Mouse (Mus musculus) ES-Bruce4 (cell line): ENCODE measurements at regions not wholly inside any gene's neighbourhood (a gene's known extent, or its start where the extent isn't known, plus 50 kb on each side); places are given as distances from the start of the nearest gene placed in this dataset.

ENCODE experiments used
- H3K27ac ChIP-seq: 2 replicates; pipeline ENCODE4 v1.5.1; 2012; ENCODE audit warnings: low read length, inconsistent platforms; ENCODE audit not compliant: insufficient read depth
- H3K27me3 ChIP-seq: 2 replicates; pipeline ENCODE4 v1.6.1; 2012; ENCODE audit warnings: mild to moderate bottlenecking, low read length, inconsistent platforms; ENCODE audit not compliant: control insufficient read depth, poor library complexity, insufficient read depth, severe bottlenecking
- H3K36me3 ChIP-seq: 2 replicates; pipeline ENCODE4 v1.6.1; 2012; ENCODE audit warnings: inconsistent platforms, mild to moderate bottlenecking, low read length, moderate library complexity; ENCODE audit not compliant: control insufficient read depth, poor library complexity, insufficient read depth, severe bottlenecking
- H3K4me1 ChIP-seq: one replicate; pipeline ENCODE4 v1.8.1; 2011; ENCODE audit warnings: low read length; ENCODE audit not compliant: control insufficient read depth, insufficient read depth
- H3K4me3 ChIP-seq: 2 replicates; pipeline ENCODE4 v1.5.1; 2011; ENCODE audit warnings: low read depth, mild to moderate bottlenecking, low read length
- H3K9ac ChIP-seq: 2 replicates; pipeline ENCODE4 v1.6.1; 2012; ENCODE audit warnings: low read depth, mild to moderate bottlenecking, inconsistent platforms; ENCODE audit not compliant: poor library complexity, severe bottlenecking
- H3K9me3 ChIP-seq: replicated peaks from 2 replicates; pipeline ENCODE4 v1.6.1; 2012; ENCODE audit warnings: mild to moderate bottlenecking, low read length, inconsistent platforms; ENCODE audit not compliant: control insufficient read depth, poor library complexity, insufficient read depth, severe bottlenecking
- CTCF ChIP-seq: IDR thresholded peaks from one replicate; pipeline ENCODE4 v1.8.1; 2011; ENCODE audit warnings: low read depth, low read length
- EP300 ChIP-seq: IDR thresholded peaks from 2 replicates; pipeline ENCODE4 v1.6.1; 2011; ENCODE audit warnings: low read depth, low read length; ENCODE audit not compliant: insufficient read depth
- POLR2A ChIP-seq: IDR thresholded peaks from one replicate; pipeline ENCODE4 v1.8.1; 2011; ENCODE audit warnings: low read length; ENCODE audit not compliant: insufficient read depth

DNA sequence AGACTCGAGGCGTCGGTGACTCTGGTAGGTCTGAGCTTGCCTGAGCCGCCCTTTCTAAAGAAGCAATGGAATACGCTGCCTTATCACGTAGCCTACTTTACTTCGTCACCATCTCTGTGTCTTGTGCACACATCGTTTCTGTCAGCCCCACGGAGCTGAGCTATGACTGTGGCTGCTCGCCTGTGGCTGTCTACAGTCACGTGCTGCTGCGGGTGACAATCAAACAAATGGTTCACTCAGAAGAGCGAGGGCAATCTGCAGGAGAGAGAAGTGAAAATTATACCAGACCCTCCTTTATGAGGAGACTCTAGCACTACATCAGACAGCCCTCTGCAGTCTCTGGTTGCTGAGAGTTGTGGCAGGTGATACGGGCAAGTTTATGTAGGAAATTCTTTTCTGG, 76.0 kb upstream of the Tlk1 start:
- H3K36me3 ChIP-seq, result no peaks in the 10 kb centered on the region
- no peak overlapping the region for H3K4me3 ChIP-seq
- no peak overlapping the region for H3K27ac ChIP-seq
- TF ChIP-seq CTCF (no peak), POLR2A (no peak), EP300 (no peak)
- H3K9me3 ChIP-seq, result no peaks in the 10 kb centered on the region; the same call in 1 of the 2 replicates
- no peaks in the 10 kb centered on the region for H3K4me1 ChIP-seq
- no peak overlapping the region for H3K9ac ChIP-seq
- no peaks in the 10 kb centered on the region for H3K27me3 ChIP-seq

DNA sequence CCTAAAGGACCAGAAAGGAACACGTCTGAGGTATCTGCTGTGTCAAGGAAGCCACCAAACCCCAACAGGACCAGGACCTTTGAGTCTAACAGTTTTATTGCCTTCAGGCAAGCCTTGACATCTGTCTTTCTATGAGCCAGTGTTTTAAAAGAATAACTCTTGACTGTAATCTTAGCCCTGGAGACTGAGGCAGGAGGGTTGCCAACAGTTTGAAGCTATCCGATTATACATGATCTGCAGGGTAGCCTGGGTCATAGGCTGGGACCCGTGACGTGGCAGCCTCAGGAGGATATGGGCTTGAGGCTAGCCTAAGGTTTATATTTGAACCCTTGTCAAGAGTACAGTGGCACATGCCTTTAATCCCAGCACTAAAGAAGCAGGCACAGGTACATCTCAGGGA, 73.5 kb upstream of the Tlk1 start:
- TF ChIP-seq EP300 (no peak), CTCF (no peak), POLR2A (no peak)
- Histone ChIP-seq H3K4me1 (no peaks in the 10 kb centered on the region), H3K27me3 (no peaks in the 10 kb centered on the region), H3K27ac (no peak overlapping the region), H3K9ac (no peak overlapping the region), H3K9me3 (no peaks in the 10 kb centered on the region; the same call in 1 of the 2 replicates), H3K4me3 (no peak overlapping the region), H3K36me3 (no peaks in the 10 kb centered on the region)

DNA sequence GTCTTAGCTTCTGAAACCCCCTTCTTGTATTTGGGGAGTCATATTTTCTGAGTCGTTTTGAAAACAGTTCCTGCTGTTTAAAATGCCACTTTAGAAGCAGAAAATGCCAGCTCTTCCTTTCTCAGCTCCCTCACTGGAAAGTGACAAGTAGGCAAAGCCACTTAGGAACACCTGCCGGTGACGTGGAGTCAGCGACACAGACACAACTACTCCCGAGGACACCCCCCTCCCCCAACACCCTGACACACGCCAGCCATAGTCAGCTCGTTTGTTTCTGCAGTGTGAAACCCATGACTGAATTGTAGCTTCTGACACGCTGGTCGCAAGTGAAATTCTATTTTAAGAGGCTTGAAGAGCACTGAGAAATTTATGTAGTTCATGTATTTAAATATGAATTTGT, 72.9 kb upstream of the Tlk1 start:
- H3K4me3 ChIP-seq, result no peak overlapping the region
- no peaks in the 10 kb centered on the region for H3K4me1 ChIP-seq
- TF ChIP-seq CTCF, result no peak
- no peak for TF ChIP-seq POLR2A
- TF ChIP-seq EP300, result no peak
- no peak overlapping the region for H3K27ac ChIP-seq
- H3K9me3 ChIP-seq, result no peaks in the 10 kb centered on the region; the same call in 1 of the 2 replicates
- H3K36me3 ChIP-seq, result no peaks in the 10 kb centered on the region
- H3K9ac ChIP-seq, result no peak overlapping the region
- H3K27me3 ChIP-seq, result no peaks in the 10 kb centered on the region

DNA sequence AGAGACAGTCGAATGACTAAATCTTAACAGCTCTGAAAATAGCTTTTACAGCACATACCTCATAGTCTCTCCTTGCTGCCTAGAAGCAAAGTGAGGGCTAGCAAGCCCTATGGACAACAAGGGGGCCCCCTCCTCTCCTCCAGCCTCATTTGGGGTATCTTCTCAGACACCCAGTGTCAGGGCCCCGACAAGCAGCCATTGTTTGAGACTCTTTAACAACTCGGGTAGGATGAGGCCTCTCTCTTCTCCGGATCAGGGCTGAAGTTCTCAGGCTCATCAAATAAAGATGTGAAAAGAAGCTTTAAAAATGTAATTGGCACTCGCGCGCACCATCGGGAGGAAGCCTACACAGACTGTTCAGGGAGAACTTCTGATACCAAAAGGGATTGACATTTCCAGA, 71.8 kb upstream of the Tlk1 start:
- TF ChIP-seq POLR2A (no peak), CTCF (no peak), EP300 (no peak)

DNA sequence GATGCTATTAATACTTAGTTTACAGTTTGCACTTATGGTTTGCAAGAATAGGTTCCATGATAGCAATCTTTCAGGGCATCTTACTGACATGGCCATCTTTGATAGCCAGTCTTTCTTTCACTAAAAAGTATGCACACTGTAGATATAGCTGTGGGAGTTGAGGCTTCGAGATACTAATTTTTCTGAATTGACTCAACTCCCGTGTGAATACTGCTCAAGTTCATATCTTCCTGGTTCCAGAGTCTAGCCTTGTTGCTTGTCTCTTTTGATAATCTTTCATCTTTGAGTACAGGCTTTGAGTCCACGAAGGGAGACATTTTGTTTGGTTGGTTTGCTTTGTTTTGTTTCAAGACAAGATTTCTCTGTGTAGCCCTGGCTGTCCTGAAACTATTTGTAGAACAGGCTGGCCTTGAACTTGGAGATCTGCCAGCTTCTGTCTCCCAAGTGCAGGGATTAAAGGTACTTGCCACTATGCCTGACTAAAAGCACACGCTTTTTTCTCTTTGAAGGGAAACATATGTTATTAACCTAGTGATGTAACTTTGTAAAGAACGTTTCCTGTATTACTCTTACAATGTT, 64.1 kb upstream of the Tlk1 start:
- Histone ChIP-seq H3K4me1 (no peaks in the 10 kb centered on the region), H3K27ac (no peak overlapping the region)
- TF ChIP-seq EP300 (no peak), CTCF (no peak), POLR2A (no peak)

More for the DNA sequence above, 71.8 kb upstream of the Tlk1 start:
- H3K4me1 ChIP-seq, result no peaks in the 10 kb centered on the region
- no peak overlapping the region for H3K27ac ChIP-seq
- H3K36me3 ChIP-seq, result no peaks in the 10 kb centered on the region
- no peak overlapping the region for H3K4me3 ChIP-seq
- no peak overlapping the region for H3K9ac ChIP-seq
- H3K27me3 ChIP-seq, result no peaks in the 10 kb centered on the region
- H3K9me3 ChIP-seq, result no peaks in the 10 kb centered on the region; the same call in 1 of the 2 replicates

DNA sequence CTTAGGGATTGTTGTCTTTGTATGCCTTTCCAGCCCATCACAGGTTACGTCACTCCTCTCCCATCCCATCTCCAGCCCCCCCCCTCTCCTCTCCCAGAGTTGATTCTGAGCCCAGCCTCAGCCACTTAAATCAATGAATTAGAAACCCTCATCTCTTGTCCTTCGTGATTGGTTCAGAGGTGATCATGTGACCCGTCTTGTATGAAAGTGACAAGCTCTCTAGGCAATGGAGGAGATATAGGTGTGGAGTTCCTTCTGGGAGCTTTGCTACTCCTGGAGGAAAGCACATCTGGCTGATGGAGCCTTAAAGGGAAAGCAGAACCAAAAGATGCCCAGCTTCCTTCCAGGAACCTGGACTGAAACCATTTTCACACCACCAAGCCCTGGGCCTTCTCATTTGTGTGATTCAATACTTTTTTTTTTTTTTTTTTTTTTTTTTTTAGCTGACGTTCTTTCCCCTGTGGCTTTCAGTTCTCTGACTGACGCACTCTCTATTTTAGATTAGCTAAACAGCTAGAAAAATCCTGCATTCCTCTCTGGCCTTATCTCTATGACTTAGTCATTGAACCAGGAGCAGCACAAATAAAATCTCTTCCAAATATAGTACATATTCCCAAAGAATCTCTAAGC, 63.4 kb upstream of the Tlk1 start:
- no peaks in the 10 kb centered on the region for H3K4me1 ChIP-seq
- H3K27ac ChIP-seq, result no peak overlapping the region
- H3K27me3 ChIP-seq, result no peaks in the 10 kb centered on the region
- H3K9me3 ChIP-seq, result peaks cover 6% of the 10 kb centered on the region; the same call in 1 of the 2 replicates
- H3K4me3 ChIP-seq, result no peak overlapping the region
- no peak for TF ChIP-seq POLR2A
- TF ChIP-seq EP300, result no peak
- TF ChIP-seq CTCF, result no peak
- H3K36me3 ChIP-seq, result no peaks in the 10 kb centered on the region
- no peak overlapping the region for H3K9ac ChIP-seq

More for the DNA sequence above, 64.1 kb upstream of the Tlk1 start:
- Histone ChIP-seq H3K4me3 (no peak overlapping the region), H3K27me3 (no peaks in the 10 kb centered on the region), H3K9me3 (peaks cover 6% of the 10 kb centered on the region; the same call in 1 of the 2 replicates), H3K36me3 (no peaks in the 10 kb centered on the region), H3K9ac (no peak overlapping the region)
